Mouse (Mus musculus) myocyte (in vitro differentiated cells): ENCODE results near the gene Htra3. TPM values are rescaled to one million over a fixed set of nuclear protein-coding genes. Genes with fewer than 3 reads are reported as not detected.

ENCODE experiments used
- H3K27me3 ChIP-seq: one replicate; pipeline ENCODE4 v1.6.1; 2011; ENCODE audit not compliant: control insufficient read depth, insufficient read depth, insufficient read length
- H3K36me3 ChIP-seq: one replicate; pipeline ENCODE4 v1.6.1; 2011; ENCODE audit not compliant: control insufficient read depth, insufficient read depth
- H3K4me2 ChIP-seq: one replicate; pipeline ENCODE4 v1.6.1; 2011; ENCODE audit warnings: low read depth, control low read depth
- H3K4me3 ChIP-seq: one replicate; pipeline ENCODE4 v1.5.1; 2011; ENCODE audit warnings: mild to moderate bottlenecking, control low read depth, moderate library complexity
- H3K79me2 ChIP-seq: one replicate; pipeline ENCODE4 v1.6.1; 2011; ENCODE audit not compliant: control insufficient read depth, insufficient read depth
- H3ac ChIP-seq: one replicate; pipeline ENCODE4 v1.6.1; 2011; ENCODE audit not compliant: control insufficient read depth, insufficient read length
- CEBPB ChIP-seq: IDR thresholded peaks from 2 replicates; pipeline ENCODE4 v1.6.1; 2011; ENCODE audit warnings: mild to moderate bottlenecking, moderate library complexity; ENCODE audit not compliant: poor library complexity, insufficient read depth, severe bottlenecking
- E2F4 ChIP-seq: IDR thresholded peaks from one replicate; pipeline ENCODE4 v1.6.1; 2011; ENCODE audit warnings: mild to moderate bottlenecking, control low read depth, moderate library complexity; ENCODE audit not compliant: insufficient read depth
- MAX ChIP-seq: IDR thresholded peaks from one replicate; pipeline ENCODE4 v1.6.1; 2011; ENCODE audit warnings: low read depth, mild to moderate bottlenecking, control low read depth
- MYOD1 ChIP-seq, 3 experiments: IDR thresholded peaks; one replicate each; pipeline ENCODE4 v1.6.1; 2011; ENCODE audit warnings: control low read depth in 2 of 3, low read depth in 2 of 3, mild to moderate bottlenecking in 2 of 3, moderate library complexity in 1 of 3; ENCODE audit not compliant: insufficient read length in 2 of 3, control insufficient read depth in 1 of 3
- MYOG ChIP-seq, 3 experiments: IDR thresholded peaks; one replicate each; pipeline ENCODE4 v1.6.1; 2011; ENCODE audit warnings: control low read depth in 2 of 3, low read depth in 2 of 3, mild to moderate bottlenecking in 2 of 3; ENCODE audit not compliant: insufficient read length in 2 of 3, control insufficient read depth in 1 of 3, insufficient read depth in 1 of 3
- POLR2A ChIP-seq: IDR thresholded peaks from one replicate; pipeline ENCODE4 v1.6.1; 2011; ENCODE audit warnings: low read depth, mild to moderate bottlenecking, control low read depth, moderate library complexity; ENCODE audit not compliant: insufficient read length
- POLR2AphosphoS2 ChIP-seq: IDR thresholded peaks from one replicate; pipeline ENCODE4 v1.6.1; 2011; ENCODE audit warnings: low read depth, control low read depth; ENCODE audit not compliant: insufficient read length
- REST ChIP-seq: IDR thresholded peaks from one replicate; pipeline ENCODE4 v1.6.1; 2011; ENCODE audit warnings: mild to moderate bottlenecking, control low read depth, moderate library complexity; ENCODE audit not compliant: insufficient read depth, insufficient read length
- SRF ChIP-seq: IDR thresholded peaks from one replicate; pipeline ENCODE4 v1.6.1; 2011; ENCODE audit warnings: low read depth; ENCODE audit not compliant: control insufficient read depth, insufficient read length
- TCF12 ChIP-seq: IDR thresholded peaks from one replicate; pipeline ENCODE4 v1.6.1; 2011; ENCODE audit warnings: mild to moderate bottlenecking, control low read depth; ENCODE audit not compliant: poor library complexity, insufficient read depth, severe bottlenecking
- TCF3 ChIP-seq: IDR thresholded peaks from one replicate; pipeline ENCODE4 v1.6.1; 2011; ENCODE audit warnings: low read depth, control low read depth; ENCODE audit not compliant: insufficient read length
- USF1 ChIP-seq: IDR thresholded peaks from one replicate; pipeline ENCODE4 v1.6.1; 2011; ENCODE audit warnings: low read depth, mild to moderate bottlenecking, control low read depth, moderate library complexity
- polyA plus RNA-seq: library from polyadenylated mRNA; unstranded; fragments of >200 nt; fragmentation: generic; extraction: Trizol; gene quantifications from one replicate; pipeline ENCODE4 v1.2.1, GENCODE M21; 2012; ENCODE audit warnings: missing spikeins

The Htra3 gene
- polyA plus RNA-seq, 1 experiment: 5.9 TPM

DNA sequence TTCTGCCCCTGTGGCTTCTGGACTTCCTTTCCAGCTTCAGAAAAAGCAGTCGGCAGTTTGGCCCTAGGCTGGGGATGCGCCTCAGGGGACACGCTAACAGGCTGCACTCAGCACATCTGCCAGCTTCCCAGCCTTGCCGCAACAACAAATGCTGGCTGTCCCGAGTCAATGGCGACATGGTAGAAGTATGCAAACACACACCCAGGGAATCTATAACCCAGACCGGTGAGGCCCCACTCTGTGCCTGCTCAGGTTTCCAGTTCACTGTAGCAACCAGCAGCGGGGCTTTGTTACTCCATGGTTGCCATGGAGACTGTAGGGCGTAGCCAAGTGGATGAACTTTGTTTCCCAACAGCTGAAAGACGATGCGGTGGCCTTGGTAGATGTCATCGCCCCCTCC lies 70.2 kb downstream of the Htra3 start:
- H3K79me2 ChIP-seq: no peaks in the 10 kb centered on the region
- no peak for TF ChIP-seq TCF3
- no peak for TF ChIP-seq E2F4
- TF ChIP-seq MYOD1 (IDR thresholded peaks at IDR 0.05; ENCODE audit: control insufficient read depth in 1 of 3, insufficient read length in 2 of 3, low read depth in 2 of 3): peak in 2 of 3 experiments; percentile 73 to 84
- TF ChIP-seq REST: no peak
- no peak for TF ChIP-seq POLR2AphosphoS2
- peak; percentile 74 for TF ChIP-seq TCF12
- 0 out of 2 replicates have a peak, but pooled peaks have one; percentile 17 for TF ChIP-seq CEBPB
- no peak for TF ChIP-seq SRF
- TF ChIP-seq MAX: no peak
- peak; percentile 41 to 94 (median 92) for TF ChIP-seq MYOG (IDR thresholded peaks at IDR 0.05; ENCODE audit: control insufficient read depth in 1 of 3, insufficient read depth in 1 of 3, insufficient read length in 2 of 3, low read depth in 2 of 3)
- no peak for TF ChIP-seq USF1
- no peak for TF ChIP-seq POLR2A

DNA sequence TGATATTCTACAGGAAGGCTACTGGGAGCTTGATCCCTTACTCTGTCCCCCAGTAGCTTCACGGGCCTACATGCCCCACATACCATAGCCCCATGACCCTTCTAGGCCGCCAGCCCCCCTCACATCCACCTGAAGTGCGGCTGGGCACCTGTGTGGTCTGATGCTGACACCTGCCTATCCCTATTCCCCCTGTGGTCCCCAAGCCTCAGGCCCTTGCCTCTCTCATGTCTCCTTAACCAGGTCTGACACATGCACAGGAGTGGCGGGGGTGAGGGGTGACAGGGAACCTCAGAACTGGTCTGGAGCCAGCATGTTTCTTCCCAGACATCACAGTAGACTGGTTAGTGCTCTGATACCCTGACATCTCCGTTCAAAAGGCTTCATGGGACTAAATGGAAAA lies 71.0 kb downstream of the Htra3 start:
- no peak overlapping the region for H3K4me3 ChIP-seq
- H3K79me2 ChIP-seq: no peaks in the 10 kb centered on the region
- TF ChIP-seq CEBPB: no peak
- TF ChIP-seq SRF: no peak
- no peak for TF ChIP-seq POLR2AphosphoS2
- TF ChIP-seq REST: no peak
- TF ChIP-seq USF1: no peak
- no peak for TF ChIP-seq TCF12
- no peaks in the 10 kb centered on the region for H3K36me3 ChIP-seq
- no peak overlapping the region for H3ac ChIP-seq
- H3K4me2 ChIP-seq: peak overlapping the region; percentile 62
- no peaks in the 10 kb centered on the region for H3K27me3 ChIP-seq

More for the DNA sequence above, 70.2 kb downstream of the Htra3 start:
- H3ac ChIP-seq: no peak overlapping the region
- no peak overlapping the region for H3K4me3 ChIP-seq
- peak overlapping the region; percentile 62 for H3K4me2 ChIP-seq
- H3K36me3 ChIP-seq: no peaks in the 10 kb centered on the region
- H3K27me3 ChIP-seq: no peaks in the 10 kb centered on the region

DNA sequence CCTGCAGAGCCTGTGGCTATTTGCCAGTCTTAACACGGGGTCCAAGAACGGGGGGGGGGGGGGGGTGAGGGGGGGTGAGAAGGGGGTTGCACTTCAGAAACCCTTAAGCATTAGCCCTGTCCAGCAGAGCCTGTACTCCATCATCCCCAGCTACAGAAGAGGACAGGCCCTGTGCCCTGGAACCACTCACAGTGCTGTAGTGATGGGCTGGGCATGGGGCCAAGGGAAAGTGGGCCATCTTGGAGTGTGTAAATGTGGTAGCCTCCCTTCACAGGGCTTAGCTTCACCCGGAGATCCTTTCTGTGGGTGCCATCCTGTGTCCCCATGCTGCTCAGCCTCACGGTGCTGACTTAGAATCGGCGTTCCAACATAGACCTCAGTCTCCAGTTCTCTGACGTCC lies 71.8 kb downstream of the Htra3 start:
- Histone ChIP-seq H3K36me3 (no peaks in the 10 kb centered on the region), H3K27me3 (no peaks in the 10 kb centered on the region), H3K4me3 (no peak overlapping the region), H3K4me2 (no peak overlapping the region), H3ac (no peak overlapping the region), H3K79me2 (no peaks in the 10 kb centered on the region)
- TF ChIP-seq MYOG (IDR thresholded peaks at IDR 0.05; ENCODE audit: control insufficient read depth in 1 of 3, insufficient read depth in 1 of 3, insufficient read length in 2 of 3, low read depth in 2 of 3): no peak
- TF ChIP-seq POLR2AphosphoS2: no peak
- TF ChIP-seq TCF12: no peak
- TF ChIP-seq CEBPB: no peak
- TF ChIP-seq USF1: no peak
- TF ChIP-seq SRF: no peak
- no peak for TF ChIP-seq POLR2A

DNA sequence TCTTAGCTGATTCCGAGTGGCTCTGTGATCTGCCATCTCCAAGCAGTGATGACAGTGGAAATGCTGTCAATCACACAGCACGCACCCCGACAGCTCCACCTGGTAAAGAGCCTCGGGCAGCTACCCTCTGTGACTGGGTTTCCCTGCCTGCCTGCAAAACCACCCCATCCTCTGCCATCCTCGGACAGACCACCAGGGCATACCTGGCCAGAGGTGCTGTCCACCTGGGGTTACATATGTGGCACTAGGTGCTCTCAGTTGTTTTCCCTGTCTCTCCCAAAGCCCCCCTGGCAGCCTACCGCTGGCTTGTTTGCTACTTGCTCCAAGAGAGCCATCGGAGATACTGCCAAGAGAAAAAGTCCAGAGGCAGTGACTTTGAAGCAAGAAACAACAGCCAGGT lies 72.8 kb downstream of the Htra3 start:
- Histone ChIP-seq H3K4me2 (no peak overlapping the region), H3ac (no peak overlapping the region), H3K4me3 (no peak overlapping the region), H3K36me3 (peaks cover 5% of the 10 kb centered on the region), H3K27me3 (no peaks in the 10 kb centered on the region), H3K79me2 (no peaks in the 10 kb centered on the region)
- TF ChIP-seq REST (no peak), POLR2AphosphoS2 (no peak), USF1 (no peak), MYOG (IDR thresholded peaks at IDR 0.05; ENCODE audit: control insufficient read depth in 1 of 3, insufficient read depth in 1 of 3, insufficient read length in 2 of 3, low read depth in 2 of 3) (no peak), CEBPB (no peak), MYOD1 (IDR thresholded peaks at IDR 0.05; ENCODE audit: control insufficient read depth in 1 of 3, insufficient read length in 2 of 3, low read depth in 2 of 3) (no peak)

DNA sequence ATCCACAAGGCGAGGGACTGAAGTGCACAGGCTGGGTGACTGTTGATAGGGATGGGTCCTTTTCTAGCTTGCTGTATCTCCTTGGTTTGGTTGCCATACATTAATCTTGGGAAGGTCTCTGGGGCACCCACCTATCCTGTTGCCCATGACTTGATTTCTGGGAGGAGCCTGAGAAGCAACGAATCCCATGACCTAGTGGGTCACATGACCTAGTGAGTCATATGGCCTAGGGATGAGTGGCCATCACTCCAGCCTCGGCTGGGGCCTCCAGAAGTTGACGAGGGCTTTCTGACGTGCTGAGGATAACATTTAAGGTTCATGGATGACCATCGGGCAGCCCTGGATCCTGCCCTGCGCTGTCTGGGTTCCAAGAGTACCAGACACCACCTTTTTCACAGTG lies 74.2 kb downstream of the Htra3 start:
- no peaks in the 10 kb centered on the region for H3K79me2 ChIP-seq
- no peaks in the 10 kb centered on the region for H3K27me3 ChIP-seq
- no peak overlapping the region for H3K4me2 ChIP-seq
- peaks cover 6% of the 10 kb centered on the region for H3K36me3 ChIP-seq
- no peak overlapping the region for H3K4me3 ChIP-seq
- TF ChIP-seq MYOD1 (IDR thresholded peaks at IDR 0.05; ENCODE audit: control insufficient read depth in 1 of 3, insufficient read length in 2 of 3, low read depth in 2 of 3) (no peak), USF1 (peak; percentile 64)
- no peak overlapping the region for H3ac ChIP-seq

Other genes starting within 250 kb of the Htra3 start
- 0.64 TPM for gene Cpz, start 154.1 kb downstream of the Htra3 start, polyA plus RNA-seq
- 5.1 TPM for gene Trmt44, start 104.7 kb downstream of the Htra3 start, polyA plus RNA-seq
- gene Acox3, start 96.7 kb downstream of the Htra3 start, polyA plus RNA-seq: 20.8 TPM
- 0.26 TPM for gene Sh3tc1, start 60.2 kb upstream of the Htra3 start, polyA plus RNA-seq
- 11.9 TPM for gene Ablim2, start 78.1 kb upstream of the Htra3 start, polyA plus RNA-seq
- 12.4 TPM for gene Afap1, start 213.5 kb upstream of the Htra3 start, polyA plus RNA-seq